Mouse (Mus musculus): ENCODE measurements around the gene Prr3. TPM values are rescaled to one million over a fixed set of nuclear protein-coding genes. Genes with fewer than 3 reads are reported as not detected.
"Not testable (repeated sequence)": the region's sequence is repeated elsewhere in the genome, so short reads cannot be mapped to it uniquely, and the experiment has no call there.

Prr3 gene
- total RNA-seq, 2 experiments from 2014 or later = 12.9 TPM

DNA sequence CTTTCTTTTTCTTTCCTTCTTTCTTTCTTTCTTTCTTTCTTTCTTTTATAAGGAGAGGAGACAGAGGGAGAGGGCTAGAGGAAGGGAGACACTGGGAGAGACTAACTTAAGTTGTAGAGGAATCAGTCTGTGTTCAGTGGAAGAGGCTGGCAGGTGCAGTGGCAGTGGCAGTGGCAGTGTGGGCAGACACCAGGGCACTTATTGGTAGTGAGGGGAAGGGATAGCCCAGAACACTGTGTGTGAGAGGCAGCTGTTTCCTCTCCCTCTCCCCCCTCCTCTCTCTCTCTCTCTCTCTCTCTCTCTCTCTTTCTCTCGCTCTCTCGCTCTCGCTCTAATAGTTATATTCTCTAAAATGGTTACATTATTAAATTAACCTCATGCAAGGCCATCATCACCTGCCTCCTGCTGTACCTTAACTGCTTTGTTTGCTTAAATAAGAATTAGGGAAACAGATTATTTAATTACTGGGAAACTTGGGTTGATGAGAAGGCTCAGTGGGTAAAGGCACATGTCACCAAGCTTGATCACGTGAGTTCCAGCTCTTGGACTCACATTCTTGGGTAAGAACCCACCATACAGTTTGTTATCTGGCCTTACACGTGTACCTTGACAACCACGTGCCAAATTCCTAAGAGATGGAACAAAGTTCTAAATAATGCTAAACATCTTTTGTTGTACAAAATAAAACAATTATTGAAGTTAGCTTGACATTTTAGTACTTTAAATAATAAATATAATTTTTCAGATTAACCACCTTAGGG, 18.7 kb upstream of the Prr3 start:
- no peak for DNase-seq

DNA sequence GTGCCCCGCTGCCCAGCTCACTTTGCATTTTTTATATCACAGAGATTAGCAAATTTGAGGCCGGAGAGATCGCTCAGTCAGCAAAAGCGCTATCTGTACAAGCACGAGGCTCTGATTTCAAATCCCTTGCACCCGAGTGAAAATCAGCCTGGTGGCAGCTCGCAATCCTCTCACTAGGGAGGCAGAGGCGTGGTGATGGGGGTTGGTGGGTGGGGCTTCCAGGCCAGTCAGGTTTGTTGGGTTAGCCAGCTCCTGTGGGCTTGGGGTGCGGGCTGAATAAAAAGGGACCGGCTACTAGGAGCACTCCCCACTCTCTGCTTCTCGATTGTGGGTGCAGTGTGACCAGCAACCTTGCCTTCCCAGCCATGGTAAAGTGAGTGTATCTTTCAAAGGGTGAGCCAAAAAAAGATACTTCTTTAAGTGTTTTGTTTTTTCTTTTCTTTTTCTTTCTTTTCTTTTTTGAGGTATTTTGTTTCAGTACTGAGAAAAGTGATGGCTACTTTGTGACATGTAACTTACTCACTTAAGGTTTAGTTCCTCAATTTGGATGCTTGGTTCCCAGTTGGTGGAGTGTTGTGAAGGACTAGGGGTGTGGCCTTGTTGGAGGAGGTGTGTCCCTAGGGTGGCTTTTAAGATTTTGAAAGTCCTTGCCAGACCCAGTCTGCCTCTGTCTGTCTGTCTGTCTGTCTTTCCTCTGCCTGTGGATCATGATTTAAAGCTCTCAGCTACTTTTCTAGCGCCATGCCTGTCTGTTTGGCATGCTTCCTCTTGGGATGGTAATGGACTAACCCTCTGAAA, 17.9 kb upstream of the Prr3 start:
- no peak for DNase-seq

DNA sequence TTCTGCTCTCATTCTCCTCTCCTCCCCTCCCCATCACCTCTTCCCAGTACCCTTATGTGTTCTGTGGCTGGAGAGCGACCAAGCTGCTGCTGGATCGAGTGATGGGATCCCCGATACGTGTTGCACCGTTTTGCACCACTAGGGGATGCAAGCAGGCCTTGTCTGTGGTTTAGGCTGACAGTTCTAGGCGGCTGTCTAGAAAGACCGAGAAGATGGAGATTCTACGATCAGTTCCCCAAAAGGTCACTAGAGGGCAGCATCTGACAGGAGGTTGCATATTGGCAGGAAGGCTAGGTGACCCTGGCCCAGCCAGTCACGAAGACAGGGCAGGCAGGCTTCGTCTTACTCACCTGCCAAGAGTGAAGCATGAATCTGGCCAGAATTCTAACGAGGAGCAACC, 16.9 kb upstream of the Prr3 start:
- peak; percentile 98 for DNase-seq

DNA sequence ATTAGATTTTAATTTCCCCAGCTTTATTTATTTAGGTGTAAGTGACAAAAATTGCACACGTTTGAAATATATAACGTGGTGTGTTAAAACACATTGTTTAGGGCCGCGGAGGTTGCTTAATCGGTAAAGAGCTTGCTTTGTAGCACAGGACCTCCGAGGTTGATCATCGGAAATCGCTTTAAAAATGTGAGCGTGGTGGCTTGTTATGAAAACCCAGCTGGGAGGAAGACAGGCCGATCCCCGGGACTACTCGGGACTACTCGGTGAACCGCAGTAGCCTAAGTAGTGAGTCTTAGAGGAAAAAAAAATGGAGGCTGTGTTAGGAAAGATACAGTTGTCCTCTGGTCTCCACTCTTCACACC, 14.8 kb upstream of the Prr3 start:
- no peak for DNase-seq

DNA sequence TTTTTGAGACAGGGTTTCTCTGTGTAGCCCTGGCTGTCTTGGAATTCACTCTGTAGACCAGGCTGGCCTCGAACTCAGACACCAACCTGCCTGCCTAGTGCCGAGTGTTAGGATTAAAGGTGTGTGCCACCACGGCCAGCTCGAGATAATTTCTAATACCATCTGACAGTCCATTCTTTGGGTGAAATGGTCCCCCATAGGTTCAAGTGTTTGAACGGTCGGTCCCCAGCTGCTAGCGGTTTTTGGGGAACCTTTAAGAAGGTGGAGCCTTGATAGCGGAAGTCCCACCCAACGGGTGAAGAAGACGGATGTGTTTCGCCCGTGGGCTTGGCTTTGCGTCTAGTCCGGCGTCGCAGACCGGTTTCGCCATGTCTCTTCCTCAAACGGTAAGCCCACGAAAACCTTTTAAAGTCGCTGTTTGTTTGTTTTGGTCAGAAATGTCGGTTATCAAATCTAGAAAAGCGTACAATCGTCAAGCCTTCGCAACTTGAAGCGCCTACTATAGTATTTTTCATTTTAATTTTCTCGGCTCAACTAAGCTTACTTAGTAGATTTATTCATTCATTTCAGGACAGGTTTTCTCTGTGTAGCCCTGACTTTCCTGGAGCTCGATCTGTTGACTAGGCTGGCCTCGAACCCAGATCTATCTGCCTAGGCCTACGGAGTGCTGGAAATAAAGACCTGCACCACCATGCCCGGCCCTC, 14.3 kb upstream of the Prr3 start:
- DNase-seq = peak; percentile 79

DNA sequence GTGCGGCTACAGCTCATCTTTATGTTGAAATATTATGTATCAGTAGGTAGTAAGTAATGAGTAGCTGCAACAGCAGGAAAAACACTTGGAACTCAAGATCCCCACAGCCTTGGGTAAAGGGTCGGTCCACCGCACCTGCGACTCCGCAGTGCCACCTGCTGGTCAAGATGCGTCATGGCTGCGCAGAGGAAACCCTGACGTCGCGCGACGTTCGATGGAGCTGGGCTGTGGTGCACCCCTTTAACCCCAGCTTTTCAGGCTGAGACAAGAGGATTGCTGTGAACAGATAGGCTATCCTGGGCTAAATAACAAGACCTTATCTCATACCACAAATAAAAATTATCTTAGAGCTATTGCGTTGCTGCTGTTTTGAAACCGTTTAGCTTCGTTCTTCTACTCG, 13.6 kb upstream of the Prr3 start:
- DNase-seq = peak; percentile 87

DNA sequence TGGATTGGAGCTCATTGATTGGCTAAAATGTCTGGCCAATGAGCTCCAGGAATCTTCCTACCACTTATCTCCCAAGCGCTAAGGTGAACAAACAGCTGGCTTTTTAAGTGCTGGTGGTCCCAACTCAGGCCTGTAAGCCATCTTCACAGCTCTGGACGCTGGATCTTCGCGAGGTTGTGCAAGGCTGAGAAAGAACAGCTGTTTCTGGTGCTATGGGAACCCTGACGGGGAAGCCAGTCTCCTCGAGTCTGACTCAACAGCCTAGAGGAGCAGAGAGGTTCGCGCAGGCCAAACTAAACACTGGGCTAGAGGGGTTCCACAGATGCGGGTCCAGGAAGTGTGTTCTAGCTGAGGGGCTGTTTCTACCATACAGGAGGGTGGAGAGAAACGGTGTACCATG, 11.7 kb upstream of the Prr3 start:
- DNase-seq = peak; percentile 33

DNA sequence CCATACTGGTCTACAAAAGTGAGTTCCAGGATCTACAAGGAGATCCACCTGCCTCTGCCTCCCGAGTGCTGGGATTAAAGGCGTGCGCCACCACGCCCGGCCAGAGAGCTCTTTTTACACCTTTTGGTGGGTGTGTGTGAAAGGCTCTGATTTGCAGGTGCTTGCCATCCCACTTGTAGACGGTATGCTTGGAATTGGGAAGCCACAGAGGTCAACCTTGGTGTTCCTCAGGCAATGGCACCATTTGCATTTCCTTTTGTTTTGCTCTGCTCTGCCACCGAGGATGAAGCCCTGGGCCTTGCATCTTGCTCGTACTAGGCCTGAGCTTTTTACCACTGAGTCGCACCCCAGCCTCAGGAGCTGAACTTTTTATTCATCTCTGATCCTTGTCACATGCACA, 1.7 kb upstream of the Prr3 start:
- DNase-seq = no peak

DNA sequence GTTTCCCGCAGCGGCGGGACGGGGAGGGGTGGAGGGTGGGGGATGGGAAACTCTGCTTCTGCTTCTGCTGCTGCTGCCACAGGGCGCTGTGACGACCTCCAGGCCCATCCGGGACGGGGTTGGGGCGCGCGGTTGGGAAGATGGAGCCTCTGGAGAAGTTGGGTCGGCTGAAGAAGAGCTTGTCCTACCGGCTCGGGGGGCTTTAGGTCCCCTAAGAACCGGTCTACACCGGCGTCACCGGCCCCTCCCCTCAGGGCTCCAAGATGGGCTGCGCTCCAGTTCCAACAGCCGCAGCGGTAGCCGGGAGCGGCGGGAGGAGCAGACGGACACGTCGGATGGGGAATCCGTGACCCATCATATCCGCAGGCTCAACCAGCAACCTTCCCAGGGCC, 323 bp upstream of the Prr3 start:
- peak; percentile 70 for DNase-seq

DNA sequence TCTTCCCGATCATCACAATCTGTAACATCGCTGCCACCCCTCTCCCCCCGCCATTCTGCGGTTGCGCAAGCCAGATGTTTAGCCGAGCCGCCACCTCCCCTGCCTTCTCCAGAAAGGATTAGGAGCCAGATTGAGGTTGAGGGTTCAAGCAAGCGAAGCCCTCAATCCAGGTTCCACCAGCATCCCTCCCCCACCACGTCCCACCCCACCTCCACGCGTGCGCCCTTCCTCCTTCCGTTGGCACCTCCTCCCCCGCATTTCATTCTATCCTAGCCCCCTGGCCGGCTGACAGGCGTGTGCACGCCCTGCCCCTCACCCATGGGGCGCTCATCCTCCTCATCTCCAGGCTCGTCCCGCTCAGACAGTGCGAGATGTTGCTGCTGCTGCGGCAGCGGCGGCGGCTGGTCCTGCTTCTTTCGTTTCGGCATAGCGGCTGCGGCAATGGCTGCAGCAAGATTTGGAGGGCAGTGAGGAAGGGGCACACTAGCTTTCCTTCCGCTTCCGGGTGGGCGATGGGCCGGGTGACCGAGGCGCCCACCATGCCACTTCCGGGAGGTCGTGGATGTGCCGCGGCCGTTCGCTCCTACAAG, 1.1 kb downstream of the Prr3 start:
- peak; percentile 81 for DNase-seq

DNA sequence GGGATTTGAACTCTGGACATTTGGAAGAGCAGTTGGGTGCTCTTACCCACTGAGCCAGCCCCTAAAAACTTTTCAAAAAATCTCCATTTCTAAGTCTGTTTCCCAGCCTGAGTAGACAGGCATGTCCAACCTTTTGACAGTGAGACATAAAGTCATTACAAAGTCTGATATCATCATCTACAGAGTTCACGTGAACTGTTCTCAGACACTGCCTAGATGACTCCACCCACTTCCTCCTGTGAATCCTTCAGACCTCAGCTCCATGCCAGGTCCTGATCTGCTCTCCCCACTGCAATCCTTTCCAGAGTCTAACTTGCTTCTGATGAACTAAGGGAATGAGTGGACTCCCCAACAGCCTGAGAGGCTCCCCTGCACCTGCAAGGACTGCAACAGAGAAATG, 7.9 kb downstream of the Prr3 start:
- DNase-seq = no peak

DNA sequence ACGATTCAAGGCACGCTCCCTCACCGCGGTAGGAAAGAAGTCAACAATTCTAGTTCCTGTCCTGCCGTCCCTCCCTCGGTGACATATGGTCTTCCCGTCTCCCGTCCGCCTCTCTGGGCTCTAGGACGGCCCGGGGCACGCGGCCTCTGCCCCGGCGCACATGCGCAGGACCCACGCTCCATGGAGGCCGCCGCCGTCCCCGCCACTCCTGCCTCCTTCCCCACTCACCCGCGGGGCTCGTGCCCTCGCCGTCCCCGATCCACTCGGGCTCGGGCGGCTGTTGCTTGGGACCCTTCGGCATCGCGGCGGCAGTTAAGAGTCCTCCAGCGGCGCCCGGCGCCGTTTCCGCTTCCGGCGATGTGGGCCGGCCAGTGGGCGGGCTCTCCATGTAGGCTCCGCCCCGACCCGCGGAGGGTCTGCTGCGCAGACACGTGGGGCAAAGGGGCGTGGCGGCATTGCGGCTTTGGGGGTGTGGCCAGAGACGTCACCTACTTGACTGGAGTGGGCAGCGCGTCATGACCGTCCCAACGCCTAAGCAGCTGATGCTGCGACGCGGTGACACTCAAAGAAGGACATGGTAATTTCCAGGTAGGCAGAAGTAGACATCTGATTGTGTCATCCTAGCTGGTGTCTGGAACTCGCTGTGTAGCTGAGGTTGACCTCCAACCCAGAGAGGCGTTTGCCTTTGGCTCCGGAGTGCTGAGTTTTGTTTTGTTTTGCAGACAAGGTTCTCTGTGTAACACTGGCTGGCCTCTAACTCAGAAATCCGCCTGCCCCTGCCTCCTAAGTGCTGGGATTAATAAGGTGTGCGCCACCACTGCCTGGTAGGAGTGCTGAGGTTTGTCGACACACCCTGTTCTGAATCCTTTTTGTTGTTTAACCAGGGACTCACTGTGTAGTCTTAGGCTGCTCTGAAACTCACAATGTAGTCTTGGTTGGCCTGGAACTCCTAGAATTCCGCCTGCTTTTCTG, 10.3 kb downstream of the Prr3 start, which contains the start of gene Abcf1:
TSS of gene Abcf1 (minus strand) at position 344 of the 972 bp plus-strand sequence.
- DNase-seq = peak; percentile 100

DNA sequence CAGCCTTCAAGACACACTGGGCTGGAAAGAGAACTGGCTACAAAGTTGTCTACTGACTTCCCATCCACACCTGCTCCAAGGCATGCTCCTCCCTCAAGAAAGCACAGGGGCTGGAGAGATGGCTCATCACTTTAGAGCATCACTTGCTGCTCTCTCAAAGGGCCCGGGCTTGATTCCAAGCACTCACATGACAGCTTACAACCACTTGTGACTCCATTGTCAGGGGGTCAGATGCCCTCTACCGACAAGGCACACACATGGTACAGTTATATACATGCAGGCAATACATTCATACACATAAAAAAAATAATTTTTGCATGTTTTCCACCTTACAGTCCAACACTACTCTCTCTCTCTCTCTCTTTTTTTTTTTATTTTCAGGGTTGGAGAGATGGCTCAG, 12.4 kb downstream of the Prr3 start:
- no peak for DNase-seq

DNA sequence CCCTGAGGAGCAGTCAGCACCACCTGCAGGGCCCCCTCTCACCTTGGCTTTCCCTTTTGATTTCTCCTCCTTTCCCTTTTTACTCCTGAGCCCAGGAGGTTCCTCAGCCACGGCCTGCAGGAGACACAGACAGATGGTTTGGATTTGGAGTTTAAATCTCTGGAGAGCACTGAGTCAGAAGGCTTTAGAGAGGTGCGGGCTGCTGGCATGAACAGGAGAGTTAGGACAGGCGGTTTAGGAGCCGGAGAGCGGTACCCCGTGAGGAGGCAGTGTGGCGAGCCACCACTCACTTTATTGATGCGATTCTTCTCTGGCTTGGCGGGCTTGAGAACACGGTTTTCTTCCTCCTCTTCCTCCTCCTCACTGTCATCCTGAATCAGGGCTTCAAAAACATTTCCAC, 16.8 kb downstream of the Prr3 start:
- no peak for DNase-seq

DNA sequence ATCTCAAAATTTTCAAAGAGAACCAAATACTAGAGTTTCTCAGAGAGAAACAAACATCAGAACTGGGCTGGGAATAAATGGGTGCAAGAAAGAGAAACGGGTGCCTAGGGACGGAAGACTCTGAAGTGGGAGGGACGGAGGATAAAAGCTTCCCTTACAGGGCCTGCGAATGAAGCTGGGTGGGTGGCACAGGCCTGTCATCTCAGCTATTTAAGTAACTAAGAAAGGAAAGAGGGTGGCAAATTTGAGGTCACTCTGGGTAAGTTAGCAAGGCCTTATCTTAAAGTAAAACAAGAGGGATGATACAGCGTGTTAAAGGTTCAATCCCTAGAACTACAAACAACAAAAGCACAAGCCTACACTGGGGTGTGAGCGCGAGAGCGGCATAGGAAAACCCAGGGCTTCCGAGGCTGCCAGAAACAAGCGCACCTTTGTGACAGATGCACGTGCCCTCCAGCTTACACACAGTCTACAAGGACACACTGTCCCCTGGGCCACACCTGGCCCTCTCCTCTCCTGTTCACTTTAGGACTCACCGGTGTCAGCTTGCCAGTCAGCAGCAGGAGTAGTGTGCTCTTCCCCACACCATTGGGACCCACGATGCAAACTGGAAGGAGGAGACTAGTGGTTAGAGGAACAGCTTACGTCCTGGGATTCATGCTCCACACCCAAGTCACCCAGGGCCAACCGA, 21.4 kb downstream of the Prr3 start:
- no peak for DNase-seq

DNA sequence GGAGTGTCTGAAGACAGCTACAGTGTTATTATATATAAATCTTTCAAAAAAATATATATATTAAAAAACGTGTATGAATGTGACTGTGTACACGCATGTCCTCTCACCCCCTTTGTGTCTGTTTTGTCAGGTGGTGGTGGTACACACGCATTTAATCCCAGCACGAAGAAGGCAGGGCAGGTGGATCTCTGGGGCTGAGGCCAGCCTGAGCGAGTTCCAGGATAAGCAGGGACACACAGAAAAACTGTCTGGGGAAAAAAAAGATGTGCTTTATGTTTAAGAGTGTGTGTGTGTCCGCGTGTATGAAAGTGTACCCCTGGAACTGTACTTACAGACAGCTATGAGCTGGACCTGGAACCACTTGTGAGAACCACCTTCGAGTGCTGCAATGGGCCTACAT, 25.4 kb downstream of the Prr3 start:
- DNase-seq = no peak

DNA sequence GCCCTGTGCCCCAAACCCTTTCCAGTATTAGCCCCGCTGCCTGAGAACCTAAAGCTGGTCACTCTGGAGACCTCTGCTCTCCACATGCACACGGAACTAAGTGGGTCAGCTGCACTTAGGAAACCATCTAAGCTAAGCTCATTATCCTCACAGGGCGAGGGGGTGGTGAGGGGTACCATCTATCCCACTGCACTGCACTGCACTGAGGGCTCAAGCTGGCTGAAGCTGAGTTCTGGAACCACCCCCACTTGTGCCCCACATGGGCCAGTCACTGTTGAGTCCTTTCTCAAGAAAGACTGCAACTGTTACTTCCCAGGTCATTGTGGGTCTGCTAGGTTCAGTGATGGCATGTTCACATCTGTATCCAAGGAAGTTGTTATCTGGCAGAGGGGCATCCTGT, 27.5 kb downstream of the Prr3 start:
- not testable (repeated sequence) for DNase-seq

DNA sequence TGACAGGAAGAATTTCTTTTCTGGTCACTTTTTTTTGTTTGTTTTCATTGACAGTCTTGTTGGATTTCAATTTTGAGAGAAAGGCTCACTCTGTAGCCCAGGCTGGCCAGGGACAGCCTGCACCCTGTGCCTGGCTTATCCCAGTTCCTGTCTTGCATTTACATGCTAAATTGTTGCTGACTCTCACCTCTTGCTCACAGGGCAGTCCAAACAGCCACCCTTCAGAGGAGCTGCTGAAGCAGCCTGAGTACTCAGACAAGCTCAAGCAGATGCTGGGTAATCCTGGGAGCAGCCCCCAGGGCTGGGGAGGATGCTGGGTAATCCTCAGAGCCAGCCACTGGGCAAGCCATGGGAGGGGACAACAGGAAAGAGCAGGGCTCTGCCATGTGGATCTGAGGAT, 29.1 kb downstream of the Prr3 start:
- not testable (repeated sequence) for DNase-seq

DNA sequence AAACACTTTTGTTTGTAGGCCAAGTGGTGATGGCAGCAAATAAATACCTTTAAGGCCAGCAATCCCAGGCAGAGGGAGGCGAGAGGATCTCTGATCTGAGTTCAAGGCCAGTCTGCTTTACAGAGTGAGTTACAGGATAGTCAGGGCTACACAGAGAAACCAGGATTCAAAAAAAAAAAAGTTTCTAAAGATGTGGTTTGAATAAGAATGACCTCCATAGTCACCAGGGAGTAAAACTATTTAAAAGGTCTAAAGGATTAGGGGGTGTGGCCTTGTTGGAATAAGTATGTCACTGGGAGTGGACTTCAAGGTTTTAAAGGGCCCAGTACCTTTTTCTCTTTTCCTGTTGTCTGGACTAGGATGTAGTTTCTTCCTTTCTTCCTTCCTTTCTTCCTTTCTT, 40.1 kb downstream of the Prr3 start:
- DNase-seq = no peak

DNA sequence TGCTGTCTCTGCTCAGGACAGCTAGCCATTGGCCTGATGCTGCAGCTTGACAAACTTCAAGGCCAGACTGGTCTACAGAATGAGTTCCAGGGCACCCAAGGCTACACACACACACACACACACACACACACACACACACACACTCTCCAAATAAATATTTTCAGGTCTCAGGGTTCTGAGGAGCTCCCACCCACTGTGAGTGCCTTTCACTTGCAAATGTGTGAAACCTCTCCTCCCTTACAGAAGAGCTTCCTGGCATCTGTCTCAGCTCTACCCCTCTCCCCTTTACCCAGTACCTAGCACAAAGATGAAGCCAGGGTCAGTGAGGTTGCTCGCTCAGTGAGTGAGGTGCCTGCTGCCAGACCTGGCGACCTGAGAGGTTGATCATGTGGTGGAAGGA, 40.9 kb downstream of the Prr3 start:
- DNase-seq = no peak

DNA sequence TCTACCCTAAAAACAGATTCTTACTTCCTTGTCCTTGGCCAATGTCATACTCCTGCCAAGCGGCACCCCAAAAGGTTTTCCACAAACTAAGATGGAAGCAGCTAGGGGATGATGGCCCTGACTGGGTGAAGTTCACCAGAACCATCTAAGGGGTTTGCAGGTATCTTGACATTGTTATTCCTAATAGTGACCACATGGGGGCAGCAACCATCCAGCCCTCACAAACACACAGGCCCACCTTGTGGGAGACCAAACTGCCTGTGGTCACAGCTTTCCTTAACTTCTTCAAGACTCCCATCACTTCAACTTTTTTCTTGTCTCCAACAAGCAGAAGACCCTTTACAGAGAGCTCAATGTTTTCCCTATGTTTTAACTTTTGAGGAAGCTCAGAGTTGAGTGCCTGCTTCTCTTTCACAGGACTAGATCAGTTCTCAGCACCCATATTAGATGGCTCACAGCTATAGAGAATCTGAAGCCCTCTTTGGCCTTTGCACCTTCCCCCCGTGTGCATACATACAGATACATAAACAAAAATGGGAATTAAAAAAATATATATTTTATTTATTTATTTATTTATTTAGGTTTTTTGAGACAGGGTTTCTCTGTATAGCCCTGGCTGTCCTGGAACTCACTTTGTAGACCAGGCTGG, 42.2 kb downstream of the Prr3 start:
- DNase-seq = peak; percentile 44
